In the genomic region with DNA sequence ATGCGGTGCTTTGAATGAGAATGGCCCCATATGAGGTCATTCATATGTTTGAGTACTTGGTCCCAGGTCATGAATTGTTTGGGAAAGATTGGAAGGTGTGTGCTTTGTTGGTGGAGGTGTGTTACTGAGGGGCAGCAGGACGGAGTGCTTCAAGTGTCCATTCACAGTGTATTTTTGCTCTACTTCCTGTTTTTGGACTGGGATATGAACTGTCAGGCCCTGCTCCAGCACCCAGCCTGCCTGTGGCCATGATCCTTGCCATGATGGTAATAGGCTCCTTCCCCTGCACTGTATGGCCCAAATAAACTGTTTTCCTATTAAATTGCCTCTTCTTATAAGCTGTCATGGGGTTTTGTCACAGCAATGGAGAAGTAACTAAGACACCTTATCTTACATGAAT, we compare ENCODE assay signal across 24 mouse cellular contexts.
"Had no signal": no experiment of that assay in that cellular context is flagged by ENCODE, and none has a peak within 500 bp of the region (broad histone marks: within the 10 kb centered on the region; RNA-seq: fewer than 3 reads in every experiment).

No protein-coding gene starts in this region.

- H3K9ac ChIP-seq: heart, embryonic 12.5 days; hindbrain, embryonic 13.5 days; hindbrain, embryonic 15.5 days; kidney, embryonic 15.5 days; limb, embryonic 12.5 days; liver, embryonic 13.5 days had no signal

- ATAC-seq: hindbrain, postnatal 0 days; intestine, embryonic 16.5 days had no signal

- H3K27ac ChIP-seq: heart, embryonic 10.5 days; hindbrain, embryonic 13.5 days; hindbrain, embryonic 15.5 days; hindbrain, postnatal 0 days; kidney, embryonic 15.5 days; kidney, postnatal 0 days; limb, embryonic 10.5 days; limb, embryonic 12.5 days; liver, embryonic 13.5 days had no signal

- H3K9me3 ChIP-seq: heart, embryonic 10.5 days; heart, embryonic 12.5 days; hindbrain, embryonic 13.5 days; hindbrain, embryonic 15.5 days; kidney, embryonic 15.5 days; limb, embryonic 10.5 days; limb, embryonic 12.5 days; liver, embryonic 13.5 days had no signal

- DNase-seq: gastrocnemius, postnatal 14 days; gastrocnemius, postnatal 36 days; heart, adult 18-20 months; heart, postnatal 10 days; heart, postnatal 4 days; kidney, adult 11 months; kidney, adult 2 months; kidney, adult 9 months; kidney, postnatal 14 days; kidney, postnatal 36 days; layer of hippocampus, adult 9-11 months; layer of hippocampus, postnatal 36 days; liver; liver, embryonic 13.5 days had no signal

- H3K4me1 ChIP-seq: heart, embryonic 10.5 days; heart, embryonic 12.5 days; hindbrain, embryonic 13.5 days; hindbrain, embryonic 15.5 days; kidney, embryonic 15.5 days; limb, embryonic 10.5 days; limb, embryonic 12.5 days had no signal

- H3K27me3 ChIP-seq: heart, embryonic 12.5 days; hindbrain, embryonic 13.5 days; hindbrain, embryonic 15.5 days; kidney, embryonic 15.5 days; limb, embryonic 12.5 days; liver, embryonic 13.5 days had no signal

- H3K36me3 ChIP-seq: heart, embryonic 10.5 days; heart, embryonic 12.5 days; hindbrain, embryonic 13.5 days; hindbrain, embryonic 15.5 days; kidney, embryonic 15.5 days; limb, embryonic 10.5 days; limb, embryonic 12.5 days; liver, embryonic 13.5 days had no signal

- H3K4me3 ChIP-seq: heart, embryonic 10.5 days; heart, embryonic 12.5 days; hindbrain, embryonic 13.5 days; hindbrain, embryonic 15.5 days; kidney, embryonic 15.5 days; limb, embryonic 10.5 days; limb, embryonic 12.5 days; liver, embryonic 13.5 days had no signal
